Mouse (Mus musculus) bone marrow macrophage, adult 2 months (primary cell): ENCODE results near the gene 1700028J19Rik.

ENCODE experiments used
- CTCF ChIP-seq: IDR thresholded peaks from 2 replicates; pipeline ENCODE4 v1.5.1; 2012; ENCODE audit warnings: low read depth, mild to moderate bottlenecking, low read length, moderate library complexity
- POLR2A ChIP-seq: IDR thresholded peaks from 2 replicates; pipeline ENCODE4 v1.6.1; 2012; ENCODE audit warnings: mild to moderate bottlenecking, low read depth, low read length, borderline replicate concordance

DNA sequence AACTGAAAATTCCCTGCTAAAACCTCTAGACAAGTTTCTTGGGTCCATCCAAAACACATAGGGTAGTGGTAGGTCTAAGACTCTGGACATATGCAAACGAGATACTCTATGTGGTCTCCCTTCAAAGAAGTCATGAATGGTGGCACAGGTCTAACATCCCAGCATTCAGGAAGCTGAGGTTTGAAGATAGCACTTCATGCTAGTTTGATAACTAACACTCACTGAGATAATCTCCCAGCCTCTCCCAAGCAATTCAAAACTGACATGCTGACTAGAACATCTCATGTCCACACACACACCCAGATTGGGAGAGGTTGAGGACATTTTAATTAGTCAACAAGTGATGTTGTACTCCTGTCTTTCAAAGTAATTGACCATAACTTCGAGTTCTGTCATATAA is 6.6 kb downstream of the 1700028J19Rik start:
- TF ChIP-seq POLR2A (no peak), CTCF (no peak)
